Mouse (Mus musculus) MEL (cell line): ENCODE data around the gene Arrb2.

Experiments
- CHD1 ChIP-seq: IDR thresholded peaks from 2 replicates; pipeline ENCODE4 v1.6.1; 2012; ENCODE audit warnings: low read depth, mild to moderate bottlenecking, inconsistent platforms, low read length, improper control_type of control experiment
- CHD2 ChIP-seq: IDR thresholded peaks from 2 replicates; pipeline ENCODE4 v1.6.1; 2011; ENCODE audit warnings: low read length, improper control_type of control experiment
- CTCF ChIP-seq, 3 experiments: IDR thresholded peaks in 2 of 3; conservative IDR thresholded peaks in 1 of 3; 2 replicates each; pipeline ENCODE4 v1.5.1; 2011 to 2012; ENCODE audit warnings: low read length in 3 of 3, low read depth in 2 of 3, mild to moderate bottlenecking in 2 of 3, improper control_type of control experiment in 1 of 3, inconsistent platforms in 1 of 3, mixed read lengths in 1 of 3, moderate library complexity in 1 of 3; ENCODE audit not compliant: control insufficient read depth in 1 of 3, insufficient read depth in 1 of 3, poor library complexity in 1 of 3, severe bottlenecking in 1 of 3
- ETS1 ChIP-seq: IDR thresholded peaks from 2 replicates; pipeline ENCODE4 v1.6.1; 2012; ENCODE audit warnings: low read depth, mild to moderate bottlenecking, inconsistent platforms, low read length, improper control_type of control experiment, moderate library complexity
- GATA1 ChIP-seq: IDR thresholded peaks from 2 replicates; pipeline ENCODE4 v1.6.1; 2011; ENCODE audit warnings: low read depth, low read length, improper control_type of control experiment
- MEF2A ChIP-seq: IDR thresholded peaks from 2 replicates; pipeline ENCODE4 v1.6.1; 2014; ENCODE audit warnings: low read depth, mild to moderate bottlenecking, inconsistent platforms, low read length, improper control_type of control experiment; ENCODE audit not compliant: poor library complexity, insufficient replicate concordance, severe bottlenecking; ENCODE audit errors: extremely low read depth
- MYB ChIP-seq: IDR thresholded peaks from 2 replicates; pipeline ENCODE4 v1.6.1; 2011; ENCODE audit warnings: mild to moderate bottlenecking, low read depth, low read length, improper control_type of control experiment
- POLR2A ChIP-seq, 2 experiments: IDR thresholded peaks; 2 replicates each; pipeline ENCODE4 v1.6.1; 2011 to 2012; ENCODE audit warnings: low read length in 2 of 2, mild to moderate bottlenecking in 2 of 2, control low read depth in 1 of 2, improper control_type of control experiment in 1 of 2, low read depth in 1 of 2, moderate library complexity in 1 of 2; ENCODE audit not compliant: control insufficient read depth in 1 of 2, insufficient read depth in 1 of 2, poor library complexity in 1 of 2
- POLR2AphosphoS2 ChIP-seq: IDR thresholded peaks from 2 replicates; pipeline ENCODE4 v1.6.1; 2011; ENCODE audit warnings: low read length, improper control_type of control experiment
- RCOR1 ChIP-seq: IDR thresholded peaks from 2 replicates; pipeline ENCODE4 v1.6.1; 2012; ENCODE audit warnings: low read depth, mild to moderate bottlenecking, inconsistent platforms, low read length, improper control_type of control experiment
- SMC3 ChIP-seq: IDR thresholded peaks from 2 replicates; pipeline ENCODE4 v1.6.1; 2011; ENCODE audit warnings: low read depth, low read length, improper control_type of control experiment
- TBP ChIP-seq: IDR thresholded peaks from 2 replicates; pipeline ENCODE4 v1.8.0; 2011; ENCODE audit warnings: low read depth, low read length, improper control_type of control experiment
- USF1 ChIP-seq: IDR thresholded peaks from 2 replicates; pipeline ENCODE4 v1.6.1; 2014; ENCODE audit warnings: low read depth, mild to moderate bottlenecking, inconsistent platforms, low read length, improper control_type of control experiment, moderate library complexity
- ZMIZ1 ChIP-seq: IDR thresholded peaks from 2 replicates; pipeline ENCODE4 v1.6.1; 2012; ENCODE audit warnings: low read depth, mild to moderate bottlenecking, inconsistent platforms, low read length, improper control_type of control experiment, moderate library complexity

DNA sequence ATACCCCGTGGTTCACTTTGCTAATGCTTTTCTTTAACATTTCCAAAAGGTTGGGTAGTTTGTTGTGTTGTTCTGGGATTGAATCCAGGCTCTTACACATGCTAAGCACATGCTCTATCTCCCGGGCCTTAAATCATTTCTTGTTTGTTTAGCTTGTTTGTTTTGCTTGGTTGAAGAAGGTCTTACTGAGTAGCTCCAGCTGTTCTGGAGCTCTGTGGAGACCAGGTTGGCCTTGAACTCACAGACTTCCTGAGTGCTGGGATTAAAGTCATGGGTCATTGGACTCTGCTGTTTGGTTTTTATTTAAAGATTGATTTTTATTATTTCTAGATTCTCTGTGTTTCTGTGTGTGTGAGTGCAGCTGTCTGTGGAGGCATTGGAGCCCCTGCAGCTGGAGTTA is 53.1 kb downstream of the Arrb2 start:
- TF ChIP-seq USF1 (no peak), GATA1 (no peak), POLR2AphosphoS2 (no peak), CHD1 (no peak), CTCF (IDR thresholded peaks at IDR 0.05 in 2 of 3, conservative IDR thresholded peaks at IDR 0.05 in 1 of 3; ENCODE audit: control insufficient read depth in 1 of 3, insufficient read depth in 1 of 3, low read depth in 2 of 3, low read length in 3 of 3, poor library complexity in 1 of 3, severe bottlenecking in 1 of 3) (no peak), CHD2 (no peak), POLR2A (IDR thresholded peaks at IDR 0.05; ENCODE audit: control insufficient read depth in 1 of 2, insufficient read depth in 1 of 2, low read depth in 1 of 2, low read length in 2 of 2, poor library complexity in 1 of 2) (no peak), RCOR1 (no peak), SMC3 (no peak), ZMIZ1 (no peak), ETS1 (no peak), MEF2A (no peak), MYB (no peak), TBP (no peak)
